Mouse (Mus musculus): ENCODE results near the gene Phldb1.

- TF ChIP-seq CTCF (IDR thresholded peaks at IDR 0.05; ENCODE audit: control insufficient read depth, insufficient read depth, insufficient replicate concordance, low read depth, low read length) (no peak), POLR2A (IDR thresholded peaks at IDR 0.05; ENCODE audit: control insufficient read depth, low read depth, low read length) (peak; percentile 75)
Observed at GRCm38 (mm10) chr9:44767101-44768028, 32.4 kb upstream of the Phldb1 start, which contains the start of the genes Arcn1 and Ift46.

All from testis, adult 2 months (tissue).